Mouse (Mus musculus): ENCODE results near the gene Timd4.

Timd4 gene

GRCm38 (mm10) chr11:46810511-46810910 lies at the start of gene Timd4:
Timd4 (plus strand) TSS chr11:46810800.
- no peak for DNase-seq

- no peak for DNase-seq
Measured at GRCm38 (mm10) chr11:46776879-46777278, 33.7 kb upstream of the Timd4 start.

GRCm38 (mm10) chr11:46779811-46780210 lies 30.8 kb upstream of the Timd4 start:
- peak in 1 of 2 experiments; percentile 1 for DNase-seq

- no peak for DNase-seq
Measured at GRCm38 (mm10) chr11:46804440-46804839, 6.2 kb upstream of the Timd4 start.

GRCm38 (mm10) chr11:46817692-46818091 lies 7.1 kb downstream of the Timd4 start:
- DNase-seq = no peak

- no peak for DNase-seq
Measured at GRCm38 (mm10) chr11:46819930-46820329, 9.3 kb downstream of the Timd4 start.

GRCm38 (mm10) chr11:46830348-46830747 lies 19.7 kb downstream of the Timd4 start:
- DNase-seq = no peak

GRCm38 (mm10) chr11:46835080-46835479 lies 24.5 kb downstream of the Timd4 start:
- no peak for DNase-seq

GRCm38 (mm10) chr11:46842015-46842726 lies 31.6 kb downstream of the Timd4 start:
- no peak for DNase-seq

- no peak for DNase-seq
Measured at GRCm38 (mm10) chr11:46846661-46847060, 36.1 kb downstream of the Timd4 start.

GRCm38 (mm10) chr11:46847827-46848220 lies 37.2 kb downstream of the Timd4 start:
- no peak for DNase-seq

- peak; percentile 34 to 38 for DNase-seq
Measured at GRCm38 (mm10) chr11:46848221-46848971, 37.8 kb downstream of the Timd4 start.

- peak; percentile 68 to 73 for DNase-seq
Measured at GRCm38 (mm10) chr11:46864809-46865208, 54.2 kb downstream of the Timd4 start.

- no peak for DNase-seq
Measured at GRCm38 (mm10) chr11:46868594-46868993, 58.0 kb downstream of the Timd4 start.

- no peak for DNase-seq
Measured at GRCm38 (mm10) chr11:46875774-46876173, 65.2 kb downstream of the Timd4 start.

- DNase-seq = peak; percentile 65 to 69
Measured at GRCm38 (mm10) chr11:46882456-46882855, 71.9 kb downstream of the Timd4 start.

GRCm38 (mm10) chr11:46889093-46889492 lies 78.5 kb downstream of the Timd4 start:
- DNase-seq = no peak

Data from cerebellum, postnatal 10 days (tissue).